Mouse (Mus musculus) intestine, embryonic 14.5 days (tissue): Measurements from ENCODE around the gene Ubr2. TPM values are rescaled to one million over a fixed set of nuclear protein-coding genes. Genes with fewer than 3 reads are reported as not detected.

Experiments
- ATAC-seq: fragments of 200-750 bp; cut with Nextera tagmentation; replicated peaks from 2 replicates; pipeline ENCODE4 v1.8.0; 2017; ENCODE audit warnings: low read depth, moderate number of reproducible peaks, moderate TSS enrichment, moderate library complexity; ENCODE audit not compliant: low FRiP score, low TSS enrichment
- DNase-seq: peaks from one replicate; pipeline ENCODE4 v3.0.0-alpha.2; 2018; ENCODE audit warnings: low spot score
- H3K27ac ChIP-seq: fragments of 300-500 bp; sonication (generic); 2 replicates; pipeline ENCODE4 v1.5.1; 2014; ENCODE audit warnings: low read depth, mild to moderate bottlenecking, control low read depth
- H3K27me3 ChIP-seq: fragments of 300-500 bp; sonication (generic); replicated peaks from 2 replicates; pipeline ENCODE4 v1.6.1; 2014; ENCODE audit warnings: low read length, control low read depth; ENCODE audit not compliant: control insufficient read depth, insufficient read depth
- H3K36me3 ChIP-seq: fragments of 300-500 bp; sonication (generic); 2 replicates; pipeline ENCODE4 v1.6.1; 2014; ENCODE audit warnings: low read length, control low read depth; ENCODE audit not compliant: control insufficient read depth, insufficient read depth
- H3K4me1 ChIP-seq: fragments of 300-500 bp; sonication (generic); replicated peaks from 2 replicates; pipeline ENCODE4 v1.6.1; 2014; ENCODE audit warnings: low read length, control low read depth, mixed read lengths; ENCODE audit not compliant: control insufficient read depth, insufficient read depth
- H3K4me2 ChIP-seq: fragments of 300-500 bp; sonication (generic); 2 replicates; pipeline ENCODE4 v1.6.1; 2014; ENCODE audit warnings: low read length
- H3K4me3 ChIP-seq: fragments of 300-500 bp; sonication (generic); 2 replicates; pipeline ENCODE4 v1.5.1; 2014; ENCODE audit warnings: low read depth, low read length, control low read depth, mixed read lengths
- H3K9ac ChIP-seq: fragments of 300-500 bp; sonication (generic); 2 replicates; pipeline ENCODE4 v1.6.1; 2014; ENCODE audit warnings: mild to moderate bottlenecking, low read length
- H3K9me3 ChIP-seq: fragments of 300-500 bp; sonication (generic); 2 replicates; pipeline ENCODE4 v1.6.1; 2016; ENCODE audit warnings: low read length, control low read depth; ENCODE audit not compliant: control insufficient read depth
- WGBS: fragments of 180-500 bp; shearing (Covaris S2); extraction: QIAGEN DNeasy Blood & Tissue Kit; methylation state at CpG from one replicate; pipeline ENCODE4 v1.1.7; 2014; 5-methylcytosine and 5-hydroxymethylcytosine counted together
- polyA plus RNA-seq: library from polyadenylated mRNA; unstranded; fragments of >200 nt; fragmentation: Nextera tagmentation; extraction: Ambion mirVana; gene quantifications from 2 replicates; pipeline ENCODE4 v1.2.1, GENCODE M21; 2014

Gene Ubr2
- polyA plus RNA-seq, result 21.3 and 23.8 TPM in 2 replicates

DNA sequence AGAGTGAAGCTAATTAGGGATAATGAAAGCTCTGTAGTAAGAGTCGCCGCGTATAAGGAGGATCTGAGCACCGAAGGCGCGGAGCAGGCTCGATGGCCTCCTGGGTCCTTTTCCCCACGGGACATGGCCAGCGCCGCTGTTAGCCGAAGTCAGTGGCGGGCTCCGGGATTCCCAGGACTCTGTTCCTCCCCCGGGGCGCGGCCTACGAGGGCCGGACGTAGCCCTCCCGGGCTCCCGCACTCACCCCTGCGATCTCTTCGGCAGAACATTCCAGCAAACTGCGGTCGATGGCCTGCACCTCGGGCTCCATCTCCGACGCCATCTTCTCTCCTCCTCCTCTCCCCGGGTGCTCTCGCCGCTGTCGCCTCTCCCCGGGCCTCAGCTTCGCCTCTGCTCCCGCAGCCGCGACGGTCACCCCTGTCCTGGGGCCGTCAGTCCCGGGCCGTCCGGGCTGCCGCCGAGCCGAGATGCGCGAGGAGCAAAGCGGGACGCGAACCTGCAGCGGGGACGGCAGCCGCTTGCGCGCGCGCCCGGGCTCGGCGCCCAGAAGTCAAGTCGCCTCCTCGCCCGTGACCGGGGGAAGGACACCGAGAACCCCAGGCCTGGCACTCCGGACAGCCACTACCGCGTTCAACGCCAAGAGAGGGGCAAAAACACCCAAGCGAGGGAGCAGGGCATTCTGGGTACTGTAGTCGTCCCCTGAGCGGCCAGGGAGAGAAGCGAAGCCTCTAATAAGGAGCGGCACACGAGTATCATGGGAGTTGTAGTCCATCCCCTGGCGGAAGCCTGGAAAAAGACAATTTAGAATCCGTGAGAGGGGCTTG, at the start of gene Ubr2:
TSS of gene Ubr2 (minus strand) at position 659 of the 824 bp plus-strand sequence.
- H3K36me3 ChIP-seq, result peaks cover 13% of the 10 kb centered on the region
- peak within 1 kb of the TSS; percentile 96 for H3K27ac ChIP-seq
- no peaks in the 10 kb centered on the region for H3K9me3 ChIP-seq
- DNase-seq (peak; percentile 92), ATAC-seq (peak; percentile 93)
- H3K4me2 ChIP-seq, result peak within 1 kb of the TSS; percentile 86
- H3K4me3 ChIP-seq, result peak within 1 kb of the TSS; percentile 96
- WGBS, result under 1% methylated on average over 77 of the region's 77 CpGs
- no peaks in the 10 kb centered on the region for H3K27me3 ChIP-seq
- peaks cover 10% of the 10 kb centered on the region for H3K4me1 ChIP-seq
- H3K9ac ChIP-seq, result peak within 1 kb of the TSS; percentile 91

DNA sequence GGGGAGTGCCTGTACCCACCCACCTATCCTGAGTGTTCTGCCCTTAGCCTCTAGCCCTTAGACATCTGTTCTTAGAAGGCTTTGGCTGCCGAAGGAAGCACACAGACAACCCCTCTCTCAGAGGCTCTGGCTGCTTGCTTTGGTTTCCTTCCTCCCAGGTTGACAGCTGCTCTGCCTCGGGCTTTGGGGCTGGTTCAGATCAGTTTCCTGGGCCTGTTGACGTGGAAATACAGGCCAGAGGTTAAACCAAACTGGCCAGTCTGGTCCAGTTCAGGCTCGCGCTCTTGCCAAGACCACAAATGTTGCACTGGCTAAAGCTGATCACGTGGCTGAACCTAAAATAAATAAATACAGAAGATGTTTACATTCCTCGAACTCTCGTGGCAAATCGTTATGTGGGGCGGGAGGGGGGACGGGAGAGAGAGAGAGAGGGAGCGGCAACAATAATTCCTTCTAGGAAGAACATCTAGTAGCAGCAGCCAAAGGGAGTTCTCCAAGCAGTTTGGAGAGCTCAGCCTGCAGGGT, 49.5 kb upstream of the Ubr2 start:
- Histone ChIP-seq H3K4me2 (peak overlapping the region; percentile 42), H3K4me3 (peak overlapping the region; percentile 10; the same call in 1 of the 2 replicates), H3K27me3 (no peaks in the 10 kb centered on the region), H3K9me3 (peaks cover 2% of the 10 kb centered on the region; the same call in 1 of the 2 replicates), H3K27ac (peak overlapping the region; percentile 86), H3K9ac (0 out of 2 replicates have a peak overlapping the region, but pooled peaks have one; percentile 23), H3K36me3 (no peaks in the 10 kb centered on the region), H3K4me1 (0 out of 2 replicates have a peak, but pooled peaks cover 2% of the 10 kb centered on the region)
- 8% methylated on average over 12 of the region's 12 CpGs for WGBS
- DNase-seq (peak; percentile 77), ATAC-seq (peak; percentile 79)

DNA sequence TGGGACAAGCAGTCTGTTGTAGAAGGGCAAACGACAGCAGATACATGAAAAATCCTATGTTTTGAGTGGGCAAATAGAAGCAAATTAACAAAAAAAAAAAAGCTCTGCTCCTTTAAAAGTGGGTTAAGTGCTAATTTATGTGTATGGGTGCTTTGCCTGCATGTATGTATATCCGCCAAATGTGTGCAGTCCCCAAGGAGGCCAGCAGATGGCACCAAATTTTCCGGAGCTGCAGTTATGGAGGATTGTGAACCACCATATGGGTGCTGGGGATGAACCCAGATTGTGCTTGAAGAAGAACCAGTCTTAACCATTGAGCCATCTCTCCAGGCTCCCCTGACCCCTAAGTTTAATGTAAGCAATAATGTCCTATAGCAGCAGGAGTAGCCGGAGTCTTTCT, 47.6 kb upstream of the Ubr2 start:
- no peak overlapping the region for H3K27ac ChIP-seq
- H3K27me3 ChIP-seq, result no peaks in the 10 kb centered on the region
- ATAC-seq, result no peak
- H3K9ac ChIP-seq, result no peak overlapping the region
- H3K4me1 ChIP-seq, result 0 out of 2 replicates have a peak, but pooled peaks cover 2% of the 10 kb centered on the region
- no peak overlapping the region for H3K4me2 ChIP-seq
- 95% methylated on average over 4 of the region's 4 CpGs for WGBS
- H3K9me3 ChIP-seq, result peaks cover 2% of the 10 kb centered on the region; the same call in 1 of the 2 replicates
- no peak overlapping the region for H3K4me3 ChIP-seq
- no peak for DNase-seq
- no peaks in the 10 kb centered on the region for H3K36me3 ChIP-seq

DNA sequence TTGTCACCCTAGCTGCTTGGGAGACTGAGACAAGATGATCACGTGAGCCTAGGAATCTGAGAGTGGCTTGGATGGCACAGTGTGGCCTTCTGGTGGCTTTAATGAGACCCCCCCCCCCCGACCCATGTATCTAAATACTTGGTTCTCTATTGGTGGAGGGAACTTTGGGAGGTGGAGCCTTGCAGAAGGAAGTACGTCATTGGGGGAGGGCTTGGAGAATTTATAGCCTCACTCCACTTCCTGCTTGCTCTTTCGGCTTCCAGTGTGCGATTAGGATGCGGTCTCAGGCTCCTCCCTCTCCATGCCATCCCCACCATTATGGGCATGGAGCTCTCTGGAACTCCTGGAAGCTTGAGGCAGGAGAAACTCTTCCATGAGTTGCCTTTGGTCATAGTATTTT, 46.1 kb upstream of the Ubr2 start:
- no peak overlapping the region for H3K4me3 ChIP-seq
- H3K27me3 ChIP-seq, result no peaks in the 10 kb centered on the region
- H3K36me3 ChIP-seq, result no peaks in the 10 kb centered on the region
- WGBS, result 77% methylated on average over 6 of the region's 6 CpGs
- DNase-seq, result no peak
- H3K4me2 ChIP-seq, result no peak overlapping the region
- no peak overlapping the region for H3K9ac ChIP-seq
- H3K4me1 ChIP-seq, result 0 out of 2 replicates have a peak, but pooled peaks cover 2% of the 10 kb centered on the region
- H3K27ac ChIP-seq, result no peak overlapping the region
- no peak for ATAC-seq
- peaks cover 2% of the 10 kb centered on the region; the same call in 1 of the 2 replicates for H3K9me3 ChIP-seq

DNA sequence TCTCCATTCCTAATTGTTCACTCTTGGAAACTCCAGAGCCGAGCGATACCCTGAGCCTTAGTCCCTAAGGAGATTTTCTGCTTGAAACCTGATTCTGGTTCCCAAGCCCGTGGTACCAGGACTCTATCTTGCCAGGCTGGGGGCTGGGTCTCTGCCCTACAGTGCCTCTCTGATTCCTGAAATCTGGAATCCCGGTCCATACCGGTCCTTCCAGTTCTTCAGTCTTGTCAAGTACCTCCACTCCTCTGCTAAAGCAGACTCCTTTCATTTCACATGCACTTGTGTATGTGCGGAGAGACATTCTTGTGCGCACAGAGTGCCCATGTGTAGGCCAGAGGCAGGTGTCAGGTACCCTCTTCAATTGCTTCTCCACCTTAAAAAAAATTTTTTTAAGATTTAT, 44.8 kb upstream of the Ubr2 start:
- Histone ChIP-seq H3K4me1 (0 out of 2 replicates have a peak, but pooled peaks cover 2% of the 10 kb centered on the region), H3K27ac (no peak overlapping the region), H3K4me2 (no peak overlapping the region), H3K4me3 (no peak overlapping the region), H3K27me3 (no peaks in the 10 kb centered on the region), H3K9ac (no peak overlapping the region), H3K9me3 (peaks cover 2% of the 10 kb centered on the region; the same call in 1 of the 2 replicates), H3K36me3 (no peaks in the 10 kb centered on the region)
- ATAC-seq (no peak), DNase-seq (no peak)
- 89% methylated on average over 7 of the region's 7 CpGs for WGBS

DNA sequence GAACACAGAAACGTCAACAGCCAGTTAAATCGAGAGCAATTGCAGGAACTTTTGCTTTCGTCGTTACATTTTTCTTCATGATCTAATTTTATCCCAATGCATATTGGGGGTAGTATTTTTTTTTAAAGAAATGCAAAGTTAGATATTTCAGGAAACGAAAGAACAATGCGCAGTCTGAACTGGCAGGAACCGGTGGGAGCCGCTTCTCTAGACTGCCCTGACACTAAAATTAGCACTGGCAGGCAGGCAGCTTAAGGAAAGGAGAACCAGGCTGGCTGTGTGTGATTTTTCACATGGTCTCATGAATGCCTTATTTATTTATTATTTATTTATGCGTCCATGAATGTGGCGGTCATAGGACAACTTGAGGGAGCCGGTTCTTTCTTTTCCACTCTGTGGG, 44.3 kb upstream of the Ubr2 start:
- Histone ChIP-seq H3K36me3 (no peaks in the 10 kb centered on the region), H3K4me3 (no peak overlapping the region), H3K4me2 (no peak overlapping the region), H3K4me1 (no peaks in the 10 kb centered on the region), H3K27me3 (no peaks in the 10 kb centered on the region), H3K9me3 (peaks cover 2% of the 10 kb centered on the region; the same call in 1 of the 2 replicates), H3K9ac (no peak overlapping the region), H3K27ac (no peak overlapping the region)
- DNase-seq (no peak), ATAC-seq (no peak)
- WGBS, result 78% methylated on average over 11 of the region's 11 CpGs

DNA sequence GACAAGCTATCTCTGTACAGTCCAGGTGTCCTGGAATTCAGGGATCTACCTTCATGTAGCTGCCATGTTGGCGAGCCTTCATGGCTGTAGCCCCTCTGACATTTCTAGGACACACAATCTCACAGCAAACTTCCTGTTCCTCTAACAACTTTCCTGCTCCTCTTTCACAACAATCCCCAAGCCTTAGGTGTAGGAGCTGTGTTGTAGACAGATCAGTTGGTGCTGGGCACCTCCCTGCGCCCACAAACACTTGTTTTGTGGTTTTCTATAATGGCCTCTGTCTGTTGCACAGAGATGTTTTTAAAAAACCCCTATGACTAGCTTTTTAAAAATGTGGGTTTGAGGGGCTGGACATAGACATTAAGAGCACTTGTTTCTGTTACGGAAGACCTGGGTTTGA, 40.3 kb upstream of the Ubr2 start:
- Histone ChIP-seq H3K4me2 (no peak overlapping the region), H3K9me3 (no peaks in the 10 kb centered on the region), H3K27ac (no peak overlapping the region), H3K4me3 (no peak overlapping the region), H3K9ac (no peak overlapping the region), H3K27me3 (no peaks in the 10 kb centered on the region), H3K36me3 (no peaks in the 10 kb centered on the region), H3K4me1 (peaks cover 4% of the 10 kb centered on the region; the same call in 1 of the 2 replicates)
- no peak for DNase-seq
- ATAC-seq, result no peak
- 95% methylated on average over 3 of the region's 3 CpGs for WGBS

DNA sequence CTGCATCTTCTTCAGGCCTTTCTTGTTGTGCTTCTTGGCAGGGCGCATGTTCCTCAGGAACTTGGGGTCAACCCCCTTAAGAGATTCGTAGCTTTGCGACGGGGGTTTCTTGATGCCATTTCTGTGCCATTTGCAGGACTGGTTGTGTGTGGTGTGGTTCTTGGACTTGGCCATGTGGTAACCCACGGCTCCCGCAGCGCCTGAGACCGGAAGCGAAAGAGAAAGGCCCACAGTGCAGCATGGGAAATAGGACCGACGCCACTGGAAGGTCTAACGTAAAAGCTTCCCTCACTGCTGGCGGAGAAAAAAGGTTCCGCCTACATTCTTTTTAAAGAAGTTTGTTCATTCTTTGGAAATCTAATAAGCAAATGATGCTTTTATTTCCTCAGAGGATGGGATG, 32.5 kb upstream of the Ubr2 start:
- DNase-seq, result no peak
- Histone ChIP-seq H3K9me3 (no peaks in the 10 kb centered on the region), H3K9ac (no peak overlapping the region), H3K4me2 (no peak overlapping the region), H3K27me3 (no peaks in the 10 kb centered on the region), H3K4me3 (no peak overlapping the region), H3K27ac (no peak overlapping the region), H3K36me3 (no peaks in the 10 kb centered on the region), H3K4me1 (peaks cover 4% of the 10 kb centered on the region; the same call in 1 of the 2 replicates)
- 93% methylated on average over 14 of the region's 14 CpGs for WGBS
- no peak for ATAC-seq
